Mouse (Mus musculus) testis, adult 2 months (tissue): Measurements from ENCODE around the gene Asb16.

Source experiments
- CTCF ChIP-seq: fragments of 200-500 bp; IDR thresholded peaks from 2 replicates; pipeline ENCODE4 v1.5.1; 2012; ENCODE audit warnings: low read depth, mild to moderate bottlenecking, inconsistent platforms, low read length, moderate library complexity; ENCODE audit not compliant: control insufficient read depth, insufficient read depth, insufficient replicate concordance
- POLR2A ChIP-seq: fragments of 200-500 bp; IDR thresholded peaks from 2 replicates; pipeline ENCODE4 v1.6.1; 2012; ENCODE audit warnings: low read depth, mild to moderate bottlenecking, inconsistent platforms, low read length, moderate library complexity; ENCODE audit not compliant: control insufficient read depth

GRCm38 (mm10) chr11:102268520-102269244 is at the start of gene Asb16:
- no peak for TF ChIP-seq CTCF
- no peak for TF ChIP-seq POLR2A
